Mouse (Mus musculus): ENCODE measurements around the gene Zfp526.
A peak's percentile ranks its signal among the peaks of the same experiment; 100 is the strongest.

The Zfp526 gene

GRCm38 (mm10) chr7:25267751-25268463 lies 46.7 kb downstream of the Zfp526 start:
- DNase-seq (ENCODE audit: low spot score), result peak; percentile 100

- DNase-seq (ENCODE audit: low spot score), result no peak
These were observed 47.4 kb downstream of the Zfp526 start for GRCm38 (mm10) chr7:25268588-25268987.

- no peak for DNase-seq (ENCODE audit: low spot score)
These were observed 47.8 kb downstream of the Zfp526 start for GRCm38 (mm10) chr7:25269029-25269428.

- DNase-seq (ENCODE audit: low spot score), result no peak
These were observed 48.5 kb downstream of the Zfp526 start for GRCm38 (mm10) chr7:25269545-25270271.

GRCm38 (mm10) chr7:25270652-25271633 lies 49.7 kb downstream of the Zfp526 start:
- no peak for DNase-seq (ENCODE audit: low spot score)

- DNase-seq (ENCODE audit: low spot score), result no peak
These were observed 50.6 kb downstream of the Zfp526 start for GRCm38 (mm10) chr7:25271651-25272444.

- no peak for DNase-seq (ENCODE audit: low spot score)
These were observed 51.4 kb downstream of the Zfp526 start for GRCm38 (mm10) chr7:25272445-25273258.

GRCm38 (mm10) chr7:25273259-25274241 lies 52.3 kb downstream of the Zfp526 start:
- DNase-seq (ENCODE audit: low spot score), result no peak

GRCm38 (mm10) chr7:25274571-25274970 lies 53.3 kb downstream of the Zfp526 start:
- no peak for DNase-seq (ENCODE audit: low spot score)

GRCm38 (mm10) chr7:25274996-25275395 lies 53.8 kb downstream of the Zfp526 start:
- DNase-seq (ENCODE audit: low spot score), result no peak

GRCm38 (mm10) chr7:25275555-25276298 lies 54.5 kb downstream of the Zfp526 start:
- no peak for DNase-seq (ENCODE audit: low spot score)

Measured in retina, embryonic 14.5 days (tissue).